ENCODE assay signal across 21 mouse cellular contexts in the genomic region with DNA sequence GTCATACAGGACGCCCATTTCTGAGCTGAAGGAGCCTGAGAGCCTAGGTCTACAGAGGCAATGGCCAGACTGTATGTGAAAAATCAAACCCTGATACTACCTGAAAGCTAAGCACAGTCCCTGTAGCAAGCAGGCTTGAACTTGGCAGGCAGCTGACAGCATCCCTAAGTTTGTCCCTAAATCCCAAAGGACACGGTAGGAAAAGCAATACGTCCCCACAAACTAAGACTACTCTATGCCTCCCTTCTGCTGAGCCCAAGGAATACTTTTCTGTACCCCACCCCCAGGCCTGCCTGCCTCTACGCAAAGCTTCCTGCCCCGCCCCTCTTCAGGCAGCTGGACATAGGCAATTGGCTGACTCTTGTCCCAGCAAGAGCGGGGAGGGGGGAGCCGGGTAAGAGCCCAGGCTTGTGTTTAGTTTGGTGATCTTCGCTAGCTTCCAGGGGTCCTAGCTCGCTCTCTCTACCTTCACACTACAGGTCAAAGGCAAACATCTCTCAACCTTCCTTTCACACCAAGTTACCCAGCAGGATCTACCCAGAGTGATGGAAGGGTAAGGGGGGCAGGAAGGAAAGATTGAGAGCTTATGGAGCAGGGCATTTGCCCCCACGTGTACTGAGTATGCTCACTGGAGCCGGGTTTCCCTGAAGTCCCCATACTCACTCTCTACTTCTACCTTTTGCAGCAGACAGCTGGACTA. TPM values are rescaled to one million over a fixed set of nuclear protein-coding genes. Genes with fewer than 3 reads are reported as not detected.
DNase-seq lines count a peak whose midpoint lies in the region; ATAC-seq and TF ChIP-seq lines count a peak whose summit lies in the region.
"Had no signal": no experiment of that assay in that cellular context is flagged by ENCODE, and none has a peak within 500 bp of the region (broad histone marks: within the 10 kb centered on the region; RNA-seq: fewer than 3 reads in every experiment).

No protein-coding gene starts in this region.

- H3K4me1 ChIP-seq in kidney, adult 2 months (ENCODE audit: control insufficient read depth, insufficient read depth, low read length) = no peaks in the 10 kb centered on the region
- H3K4me1 ChIP-seq in limb, embryonic 12.5 days (replicated peaks) = peaks cover 31% of the 10 kb centered on the region
- H3K4me1 ChIP-seq in heart, embryonic 11.5 days (ENCODE audit: control insufficient read depth, insufficient read depth, low read length) = peaks cover 9% of the 10 kb centered on the region

- no peak overlapping the region for H3K27ac ChIP-seq in kidney, adult 2 months (ENCODE audit: insufficient read depth, low read depth, low read length)
- H3K27ac ChIP-seq in limb, embryonic 12.5 days = no peak overlapping the region
- H3K27ac ChIP-seq in heart, embryonic 11.5 days (ENCODE audit: low read depth, low read length) = no peak overlapping the region
- H3K27ac ChIP-seq: gastrocnemius, adult 2 months; heart, embryonic 13.5 days; hindbrain, embryonic 12.5 days; midbrain, embryonic 15.5 days had no signal

- no peaks in the 10 kb centered on the region for H3K9me3 ChIP-seq in limb, embryonic 12.5 days
- H3K9me3 ChIP-seq in heart, embryonic 11.5 days (replicated peaks; ENCODE audit: control insufficient read depth, low read length) = no peaks in the 10 kb centered on the region
- H3K9me3 ChIP-seq: hindbrain, embryonic 12.5 days; midbrain, embryonic 15.5 days had no signal

- ATAC-seq in limb, embryonic 12.5 days (ENCODE audit: insufficient number of reproducible peaks, insufficient read depth, low FRiP score, low TSS enrichment, low read depth) = no peak
- no peak for ATAC-seq in heart, embryonic 11.5 days (replicated peaks; ENCODE audit: insufficient number of reproducible peaks, low FRiP score, low TSS enrichment)
- ATAC-seq: CD4-positive, CD25-positive, alpha-beta regulatory T cell, adult 4 months; midbrain, embryonic 15.5 days had no signal

- no peaks in the 10 kb centered on the region for H3K27me3 ChIP-seq in kidney, adult 2 months (replicated peaks; ENCODE audit: control insufficient read depth, insufficient read depth, low read length)
- H3K27me3 ChIP-seq in limb, embryonic 12.5 days = peaks cover 67% of the 10 kb centered on the region
- peaks cover 63% of the 10 kb centered on the region for H3K27me3 ChIP-seq in heart, embryonic 11.5 days (ENCODE audit: control insufficient read depth, insufficient read depth, low read length)

- no peak for TF ChIP-seq POLR2A in kidney, adult 2 months (IDR thresholded peaks at IDR 0.05; ENCODE audit: low read depth, low read length)

- WGBS in kidney, adult 2 months = 20% methylated on average over 11 of the region's 11 CpGs
- WGBS in limb, embryonic 12.5 days = 8% methylated on average over 11 of the region's 11 CpGs
- 11% methylated on average over 11 of the region's 11 CpGs for WGBS in heart, embryonic 11.5 days (ENCODE audit: insufficient replicate concordance)

- 0 out of 2 replicates have a peak overlapping the region, but pooled peaks have one; percentile 8 for H3K4me2 ChIP-seq in limb, embryonic 12.5 days
- no peak overlapping the region for H3K4me2 ChIP-seq in heart, embryonic 11.5 days
- H3K4me2 ChIP-seq: heart, embryonic 13.5 days; hindbrain, embryonic 12.5 days had no signal

- H3K4me3 ChIP-seq in kidney, adult 2 months (ENCODE audit: insufficient read depth, low read depth, low read length) = no peak overlapping the region
- H3K4me3 ChIP-seq in limb, embryonic 12.5 days (replicated peaks) = no peak overlapping the region
- no peak overlapping the region for H3K4me3 ChIP-seq in heart, embryonic 11.5 days (ENCODE audit: low read depth, low read length)
- H3K4me3 ChIP-seq: gastrocnemius, adult 2 months; heart, embryonic 13.5 days; hindbrain, embryonic 12.5 days; midbrain, embryonic 15.5 days had no signal

- H3K36me3 ChIP-seq in kidney, adult 2 months (ENCODE audit: control insufficient read depth, insufficient read depth, low read length) = no peaks in the 10 kb centered on the region
- no peaks in the 10 kb centered on the region for H3K36me3 ChIP-seq in limb, embryonic 12.5 days
- H3K36me3 ChIP-seq in heart, embryonic 11.5 days (ENCODE audit: control insufficient read depth, insufficient read depth, low read length) = no peaks in the 10 kb centered on the region
- H3K36me3 ChIP-seq: heart, embryonic 13.5 days; hindbrain, embryonic 12.5 days; midbrain, embryonic 15.5 days had no signal

- no peak for TF ChIP-seq CTCF in kidney, adult 2 months (conservative IDR thresholded peaks at IDR 0.05; ENCODE audit: insufficient read depth, insufficient read length, low read depth, low read length)

- DNase-seq in kidney, postnatal 4 days = peak; percentile 16 to 17
- no peak for DNase-seq in kidney, adult 2 months
- DNase-seq in MN1 (ENCODE audit: low spot score) (peak; percentile 57), adipocyte (ENCODE audit: low spot score) (peak; percentile 12)
- DNase-seq in gastrocnemius, postnatal 10 days = no peak
- DNase-seq in gastrocnemius, postnatal 4 days (ENCODE audit: low spot score in 2 of 2) = no peak
- DNase-seq: cerebellum, adult 2 months; gastrocnemius, adult 2 months; kidney, adult 8-10 months; layer of hippocampus, postnatal 36 days; thymus, postnatal 36 days had no signal

- no peak overlapping the region for H3K9ac ChIP-seq in limb, embryonic 12.5 days (replicated peaks)
- no peak overlapping the region for H3K9ac ChIP-seq in heart, embryonic 11.5 days (ENCODE audit: low read depth, low read length)
- H3K9ac ChIP-seq: heart, embryonic 13.5 days; hindbrain, embryonic 12.5 days; midbrain, embryonic 15.5 days had no signal

RNA-seq across cellular contexts. Expression of a gene that starts 1.3 kb away (rescaled TPM):
- 0.12 TPM in 1 of 2 replicates, not detected in the other for polyA plus RNA-seq in kidney, adult 2 months (2012; rRNA removed)
- not detected in 2 replicates for polyA plus RNA-seq in limb, embryonic 12.5 days (2016; fragmentation: Nextera tagmentation; extraction: Ambion mirVana)
- not detected for total RNA-seq in gastrocnemius, postnatal 10 days (2021)
- 0.16 and 0.23 TPM in 2 replicates for polyA plus RNA-seq in heart, embryonic 11.5 days (2014; fragmentation: Nextera tagmentation; extraction: Ambion mirVana)
- total RNA-seq in gastrocnemius, postnatal 4 days (2021) = under 1 TPM in 1 of 2 experiments, not detected in 1; 0.27 TPM
- total RNA-seq: gastrocnemius, adult 2 months had no signal
- polyA plus RNA-seq: CD4-positive, CD25-positive, alpha-beta regulatory T cell, adult 4 months; heart, embryonic 13.5 days; hindbrain, embryonic 12.5 days; lung, embryonic 16.5 days; stomach, embryonic 14.5 days had no signal

RNA-seq across cellular contexts. Expression of a gene that starts 9.4 kb away (rescaled TPM):
- polyA plus RNA-seq in kidney, adult 2 months (2012; rRNA removed) = 0.14 TPM in 1 of 2 replicates, not detected in the other
- not detected in 2 replicates for polyA plus RNA-seq in limb, embryonic 12.5 days (2016; fragmentation: Nextera tagmentation; extraction: Ambion mirVana)
- not detected for total RNA-seq in gastrocnemius, postnatal 10 days (2021)
- polyA plus RNA-seq in heart, embryonic 11.5 days (2014; fragmentation: Nextera tagmentation; extraction: Ambion mirVana) = not detected in 2 replicates
- not detected for total RNA-seq in gastrocnemius, postnatal 4 days (2021)
- total RNA-seq: adrenal gland, adult 18-20 months; gastrocnemius, adult 2 months; layer of hippocampus, postnatal 36 days had no signal
- polyA plus RNA-seq: CD4-positive, CD25-positive, alpha-beta regulatory T cell, adult 4 months; cerebellum, adult 2 months; heart, embryonic 13.5 days; hindbrain, embryonic 12.5 days; limb, embryonic 14.5 days; lung, embryonic 16.5 days; midbrain, embryonic 15.5 days; stomach, embryonic 14.5 days had no signal

RNA-seq across cellular contexts. Expression of a gene that starts 27.1 kb away (rescaled TPM):
- polyA plus RNA-seq in kidney, adult 2 months (2012; rRNA removed) = not detected in 2 replicates
- polyA plus RNA-seq in limb, embryonic 12.5 days (2016; fragmentation: Nextera tagmentation; extraction: Ambion mirVana) = not detected in 2 replicates
- not detected for total RNA-seq in gastrocnemius, postnatal 10 days (2021)
- polyA plus RNA-seq in heart, embryonic 11.5 days (2014; fragmentation: Nextera tagmentation; extraction: Ambion mirVana) = not detected in 2 replicates
- total RNA-seq in gastrocnemius, postnatal 4 days (2021) = not detected
- total RNA-seq: adrenal gland, adult 18-20 months; gastrocnemius, adult 2 months; layer of hippocampus, postnatal 36 days had no signal
- polyA plus RNA-seq: CD4-positive, CD25-positive, alpha-beta regulatory T cell, adult 4 months; cerebellum, adult 2 months; heart, embryonic 13.5 days; hindbrain, embryonic 12.5 days; limb, embryonic 14.5 days; lung, embryonic 16.5 days; midbrain, embryonic 15.5 days; stomach, embryonic 14.5 days had no signal

RNA-seq across cellular contexts. Expression of a gene that starts 49.6 kb away (rescaled TPM):
- polyA plus RNA-seq in kidney, adult 2 months (2012; rRNA removed) = 94.2 and 101 TPM in 2 replicates
- polyA plus RNA-seq in limb, embryonic 12.5 days (2016; fragmentation: Nextera tagmentation; extraction: Ambion mirVana) = 90.1 and 94.1 TPM in 2 replicates
- total RNA-seq in gastrocnemius, postnatal 10 days (2021) = 10 to 100 TPM; 50.8 to 51.1 TPM
- 61.6 and 79.2 TPM in 2 replicates for polyA plus RNA-seq in heart, embryonic 11.5 days (2014; fragmentation: Nextera tagmentation; extraction: Ambion mirVana)
- total RNA-seq in gastrocnemius, postnatal 4 days (2021) = 10 to 100 TPM; 67.1 to 68.6 TPM

Comparison
In these comparisons a context has a peak if more than half of its experiments do, and no peak if none do; other contexts are left out.
1. DNase-seq: peak in kidney, postnatal 4 days (2 of 2), MN1 (single experiment) and adipocyte (single experiment); none in kidney, adult 2 months (single experiment), gastrocnemius, postnatal 10 days (single experiment) and gastrocnemius, postnatal 4 days (0 of 2).